Mouse (Mus musculus): ENCODE measurements at regions not wholly inside any gene's neighbourhood (a gene's known extent, or its start where the extent isn't known, plus 50 kb on each side); places are given as distances from the start of the nearest gene placed in this dataset.
A peak's percentile ranks its signal among the peaks of the same experiment; 100 is the strongest.

DNA sequence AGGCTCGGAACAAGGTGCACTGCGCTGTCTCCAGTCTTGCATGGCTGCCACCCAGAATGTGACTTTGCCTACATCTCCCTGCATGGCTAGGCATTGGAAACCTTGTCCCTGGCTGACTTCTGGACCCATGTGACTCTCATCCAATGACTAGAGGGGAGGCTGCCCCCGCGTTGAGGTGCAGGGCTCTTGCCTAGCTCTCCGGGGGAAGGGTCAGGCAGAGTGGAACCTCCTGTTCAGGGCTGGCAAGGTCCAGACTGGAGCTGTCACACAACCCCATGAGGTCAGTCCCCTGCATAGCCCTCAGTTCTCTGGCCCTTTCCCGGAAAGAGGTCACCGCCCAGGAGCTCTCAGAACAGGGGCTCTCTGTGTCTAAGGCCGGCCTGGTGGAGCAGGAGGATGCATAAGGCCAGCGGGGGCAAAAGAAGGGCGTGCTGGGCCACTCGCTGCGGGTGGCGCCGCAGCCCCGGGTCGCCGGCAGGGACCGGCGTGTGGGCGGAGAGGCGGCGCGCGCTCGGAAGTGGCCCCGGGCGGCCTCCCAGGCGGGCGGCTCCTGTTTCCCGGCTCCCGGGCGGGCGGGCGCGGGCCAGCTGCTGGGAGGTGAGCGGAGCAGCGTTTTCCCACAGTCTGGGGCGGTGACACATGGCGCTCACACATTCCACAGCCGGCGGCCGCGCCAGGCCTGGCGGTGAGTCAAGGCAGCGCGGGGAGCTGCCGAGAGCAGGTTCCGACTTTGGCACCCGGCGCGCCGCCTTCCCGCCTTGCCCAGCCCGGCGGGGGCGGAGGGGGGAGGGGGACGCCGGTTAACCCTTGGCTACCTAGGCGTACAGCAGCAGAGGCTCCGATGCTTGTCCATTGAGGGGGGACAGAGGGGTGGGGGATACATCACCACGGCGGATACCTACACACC, 55.5 kb upstream of the Hes1 start (continued):
- TF ChIP-seq ZNF384 (IDR thresholded peaks at IDR 0.05; ENCODE audit: low read depth, low read length) (no peak), MEF2A (IDR thresholded peaks at IDR 0.05; ENCODE audit: borderline replicate concordance, low read depth, low read length) (no peak; the same call in 1 of the 2 replicates), ETS1 (conservative IDR thresholded peaks at IDR 0.05; ENCODE audit: low read depth, low read length) (no peak), MAFK (IDR thresholded peaks at IDR 0.05; ENCODE audit: insufficient replicate concordance, low read length) (no peak), JUN (IDR thresholded peaks at IDR 0.05; ENCODE audit: insufficient read depth, low read depth, low read length) (no peak)

DNA sequence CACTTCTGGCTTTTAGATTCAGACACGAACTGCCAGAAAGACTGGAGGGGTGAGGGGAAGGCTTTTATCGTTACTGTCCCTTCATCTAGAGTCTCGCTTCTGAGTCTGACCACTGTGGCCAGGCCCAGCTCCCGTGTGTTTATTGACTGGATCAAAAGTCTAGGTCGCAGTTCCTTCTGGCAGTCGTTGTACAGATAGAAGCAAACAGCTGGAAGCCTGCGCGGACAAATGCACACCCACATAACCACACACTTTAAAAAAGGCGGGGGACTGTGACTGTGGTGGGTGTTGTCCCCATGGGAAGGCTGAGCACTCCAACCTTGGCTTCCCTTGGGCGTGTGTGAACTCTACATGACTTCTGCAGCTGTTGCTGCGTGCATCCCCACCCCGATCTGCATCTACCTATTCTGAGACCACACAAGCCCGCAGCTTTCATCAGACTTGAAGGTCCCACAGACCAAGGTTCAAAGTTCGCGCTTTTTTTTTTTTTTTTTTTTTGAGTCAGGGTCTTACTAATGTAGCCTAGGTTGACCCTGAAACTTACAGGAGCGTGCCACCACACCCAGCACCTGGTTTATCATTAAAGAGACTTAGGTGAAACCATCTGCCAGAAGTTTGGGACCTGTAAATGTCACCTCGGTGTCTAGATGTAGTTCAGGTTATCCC, 54.5 kb upstream of the Hes1 start:
- Histone ChIP-seq H3K4me3 (replicated peaks in 1 of 3; ENCODE audit: low read depth in 2 of 3, low read length in 2 of 3, poor library complexity in 1 of 3) (peak overlapping the region; percentile 42 to 68 (median 52)), H3K27me3 (replicated peaks) (peaks cover 65% of the 10 kb centered on the region), H3K27ac (ENCODE audit: insufficient read depth, low read depth) (peak overlapping the region; percentile 1; the same call in 1 of the 2 replicates), H3K4me2 (ENCODE audit: insufficient read depth, low read depth, poor library complexity, severe bottlenecking) (peak overlapping the region; percentile 89), H3K79me2 (replicated peaks; ENCODE audit: control insufficient read depth, extremely low read depth, insufficient read depth, poor library complexity, severe bottlenecking) (no peaks in the 10 kb centered on the region), H3K4me1 (ENCODE audit: control insufficient read depth in 1 of 2, insufficient read depth in 2 of 2) (peaks cover 10 to 18% of the 10 kb centered on the region in 2 experiments), H3K9me3 (replicated peaks; ENCODE audit: low read length) (peaks cover 20% of the 10 kb centered on the region), H3K9ac (ENCODE audit: insufficient read depth, low read depth) (peak overlapping the region; percentile 59), H3K36me3 (replicated peaks in 1 of 2; ENCODE audit: control insufficient read depth in 1 of 2, insufficient read depth in 1 of 2, low read length in 1 of 2) (no peaks in the 10 kb centered on the region)
- in situ Hi-C loops (cut with MboI; ENCODE audit: low pct_ligation_motif_present, low pct_unique_long_range_greater_than_20kb, low sequenced_read_pairs) (no loop called here), dilution Hi-C loops (cut with MboI; ENCODE audit: extremely low pct_ligation_motif_present, extremely low pct_unique_long_range_greater_than_20kb, low sequenced_read_pairs) (no loop called here)
- peak; percentile 78 for DNase-seq (ENCODE audit: extremely low read depth)
- no peak; the same call in 1 of the 2 replicates for TF ChIP-seq MAFK (IDR thresholded peaks at IDR 0.05; ENCODE audit: insufficient replicate concordance, low read length)
- peak; percentile 65 for TF ChIP-seq EP300 (IDR thresholded peaks at IDR 0.05; ENCODE audit: low read length)
- no peak for TF ChIP-seq POLR2A (IDR thresholded peaks at IDR 0.05; ENCODE audit: low read depth, low read length)
- no peak for TF ChIP-seq RCOR1 (conservative IDR thresholded peaks at IDR 0.05; ENCODE audit: low read depth, low read length)
- peak; percentile 83 for TF ChIP-seq BHLHE40 (IDR thresholded peaks at IDR 0.05; ENCODE audit: low read depth, low read length)
- peak; percentile 82 for TF ChIP-seq ETS1 (conservative IDR thresholded peaks at IDR 0.05; ENCODE audit: low read depth, low read length)
- TF ChIP-seq CHD2 (IDR thresholded peaks at IDR 0.05; ENCODE audit: low read length): 0 out of 2 replicates have a peak, but pooled peaks have one; percentile 27
- TF ChIP-seq RAD21 (IDR thresholded peaks at IDR 0.05; ENCODE audit: low read depth, low read length): no peak
- TF ChIP-seq IRF4 (IDR thresholded peaks at IDR 0.05; ENCODE audit: low read depth, low read length): no peak; the same call in none of the 2 replicates
- TF ChIP-seq MAX (IDR thresholded peaks at IDR 0.05; ENCODE audit: low read length): no peak
- no peak; the same call in 1 of the 2 replicates for TF ChIP-seq E2F4 (IDR thresholded peaks at IDR 0.05; ENCODE audit: insufficient replicate concordance, low read depth, low read length)
- no peak for TF ChIP-seq ZC3H11A (IDR thresholded peaks at IDR 0.05; ENCODE audit: low read depth, low read length)
- TF ChIP-seq NRF1 (IDR thresholded peaks at IDR 0.05; ENCODE audit: low read depth, low read length): no peak
- no peak for TF ChIP-seq CHD1 (IDR thresholded peaks at IDR 0.05; ENCODE audit: low read depth, low read length)
- TF ChIP-seq KAT2A (IDR thresholded peaks at IDR 0.05; ENCODE audit: insufficient replicate concordance, low read length): no peak
- peak; percentile 10 for TF ChIP-seq SIN3A (IDR thresholded peaks at IDR 0.05; ENCODE audit: low read length)
- no peak for TF ChIP-seq PAX5 (IDR thresholded peaks at IDR 0.05; ENCODE audit: low read length)
- TF ChIP-seq NELFE (IDR thresholded peaks at IDR 0.05; ENCODE audit: low read depth, low read length): 0 out of 2 replicates have a peak, but pooled peaks have one; percentile 37
- no peak for TF ChIP-seq JUN (IDR thresholded peaks at IDR 0.05; ENCODE audit: insufficient read depth, low read depth, low read length)
- no peak for TF ChIP-seq USF2 (conservative IDR thresholded peaks at IDR 0.05; ENCODE audit: low read depth, low read length)
- peak; percentile 37; the same call in 1 of the 2 replicates for TF ChIP-seq MXI1 (IDR thresholded peaks at IDR 0.05; ENCODE audit: low read depth, low read length)
- TF ChIP-seq HCFC1 (IDR thresholded peaks at IDR 0.05; ENCODE audit: low read depth, low read length): no peak
- TF ChIP-seq ELF1 (IDR thresholded peaks at IDR 0.05; ENCODE audit: low read depth, low read length): no peak
- TF ChIP-seq POLR2AphosphoS2 (IDR thresholded peaks at IDR 0.05; ENCODE audit: low read depth, low read length): no peak
- TF ChIP-seq TCF12 (IDR thresholded peaks at IDR 0.05; ENCODE audit: low read depth, low read length): peak; percentile 68
- no peak for TF ChIP-seq ZMIZ1 (IDR thresholded peaks at IDR 0.05; ENCODE audit: low read depth, low read length)
- TF ChIP-seq JUND (conservative IDR thresholded peaks at IDR 0.05; ENCODE audit: low read depth, low read length): no peak
- TF ChIP-seq MAZ (IDR thresholded peaks at IDR 0.05; ENCODE audit: low read depth, low read length): peak; percentile 70
- no peak for TF ChIP-seq CTCF (conservative IDR thresholded peaks at IDR 0.05 in 1 of 2, IDR thresholded peaks at IDR 0.05 in 1 of 2; ENCODE audit: low read depth in 2 of 2, low read length in 2 of 2)
- TF ChIP-seq UBTF (IDR thresholded peaks at IDR 0.05; ENCODE audit: low read depth, low read length): no peak
- peak; percentile 87 for TF ChIP-seq ZNF384 (IDR thresholded peaks at IDR 0.05; ENCODE audit: low read depth, low read length)
- no peak for TF ChIP-seq ZKSCAN1 (IDR thresholded peaks at IDR 0.05; ENCODE audit: borderline replicate concordance, low read depth, low read length)
- no peak for TF ChIP-seq MEF2A (IDR thresholded peaks at IDR 0.05; ENCODE audit: borderline replicate concordance, low read depth, low read length)

Measured in CH12.LX (cell line).